Mouse (Mus musculus) layer of hippocampus, postnatal 14 days (tissue): ENCODE measurements at regions not wholly inside any gene's neighbourhood (a gene's known extent, or its start where the extent isn't known, plus 50 kb on each side); places are given as distances from the start of the nearest gene placed in this dataset.
A peak's percentile ranks its signal among the peaks of the same experiment; 100 is the strongest.

Source experiments
- DNase-seq, 2 experiments: peaks; one replicate each; pipeline ENCODE4 v3.0.0; 2021 to 2022; ENCODE audit warnings: low spot score in 2 of 2, mixed read lengths in 1 of 2

- DNase-seq: no peak
Observed at GRCm38 (mm10) chr7:130018891-130019290, 427.2 kb downstream of the Wdr11 start.

DNA sequence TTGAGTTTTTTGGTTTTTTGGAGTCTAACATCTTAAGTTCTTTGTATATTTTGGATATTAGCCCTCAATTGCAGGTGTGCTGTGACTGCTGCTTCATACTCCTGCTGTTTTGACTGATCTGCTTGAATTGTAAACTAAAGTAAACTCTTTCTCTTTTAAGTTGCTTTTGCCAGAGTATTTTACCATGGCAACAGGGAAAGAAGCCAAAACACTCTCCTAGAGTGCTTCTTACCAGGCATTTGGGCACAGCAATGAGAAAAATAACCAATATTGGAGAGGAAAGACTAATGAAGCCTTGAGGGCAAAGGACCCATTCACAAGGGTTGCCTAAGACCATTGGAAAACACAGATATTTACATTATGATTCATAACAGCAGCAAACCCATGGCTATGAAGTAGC is 437.3 kb downstream of the Wdr11 start:
- peak in 1 of 2 experiments; percentile 40 for DNase-seq

- no peak for DNase-seq
Observed at GRCm38 (mm10) chr7:130030711-130031110, 439.0 kb downstream of the Wdr11 start.

DNA sequence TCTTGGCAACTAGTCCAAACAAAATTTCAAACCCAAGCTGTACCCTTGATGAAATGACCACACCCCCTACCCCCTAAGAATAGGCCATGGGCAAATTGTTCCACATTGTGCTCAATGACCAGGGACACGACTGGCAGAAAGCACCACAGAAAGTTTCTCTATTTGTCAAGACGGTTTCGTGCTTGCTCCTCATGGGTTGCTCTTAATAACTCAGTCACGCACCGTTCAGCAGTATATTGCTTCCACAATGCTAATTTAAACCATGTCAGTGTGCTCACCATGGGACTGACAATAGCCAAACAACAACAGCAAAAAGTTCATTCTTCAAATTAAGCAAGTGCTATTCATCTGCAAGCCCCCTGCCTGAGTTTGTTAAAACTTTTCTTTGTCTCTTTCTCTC is 444.6 kb downstream of the Wdr11 start:
- DNase-seq: no peak

DNA sequence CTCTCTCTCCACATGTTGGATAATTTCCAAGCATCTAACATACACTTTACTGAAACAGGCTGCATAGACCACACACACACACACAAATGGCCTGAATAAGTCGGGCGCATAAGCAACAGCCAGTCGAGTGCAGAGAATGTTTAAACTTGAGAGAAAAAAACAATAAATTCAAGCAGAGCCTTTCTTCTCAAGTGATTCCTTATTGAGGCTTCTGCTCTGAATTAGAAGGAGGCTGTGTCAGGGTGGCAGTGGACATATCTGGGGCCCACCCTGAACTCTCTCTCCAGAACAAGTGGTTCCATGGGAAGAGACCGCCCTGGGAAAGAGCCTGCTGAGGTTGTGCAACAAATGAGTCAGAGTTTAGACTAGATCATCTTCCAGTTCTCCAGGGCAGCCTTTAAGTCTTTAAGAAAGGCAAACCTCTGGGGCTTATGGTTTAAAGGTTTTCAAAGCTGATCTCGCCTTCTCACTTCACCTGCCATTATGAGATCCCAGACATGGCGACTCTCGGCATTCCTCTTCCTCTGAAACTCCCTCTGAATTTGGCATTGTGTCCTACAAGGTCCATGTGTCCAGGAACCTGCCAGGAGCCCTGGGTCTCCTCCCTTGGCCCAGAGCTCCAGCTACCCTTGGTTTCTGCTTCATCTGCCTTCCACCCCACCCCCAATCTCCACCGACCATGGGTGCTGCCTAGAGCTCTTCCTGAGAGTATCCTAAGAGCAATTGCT is 445.3 kb downstream of the Wdr11 start:
- DNase-seq: no peak

- no peak for DNase-seq
Observed at GRCm38 (mm10) chr7:130037573-130037925, 445.9 kb downstream of the Wdr11 start.

DNA sequence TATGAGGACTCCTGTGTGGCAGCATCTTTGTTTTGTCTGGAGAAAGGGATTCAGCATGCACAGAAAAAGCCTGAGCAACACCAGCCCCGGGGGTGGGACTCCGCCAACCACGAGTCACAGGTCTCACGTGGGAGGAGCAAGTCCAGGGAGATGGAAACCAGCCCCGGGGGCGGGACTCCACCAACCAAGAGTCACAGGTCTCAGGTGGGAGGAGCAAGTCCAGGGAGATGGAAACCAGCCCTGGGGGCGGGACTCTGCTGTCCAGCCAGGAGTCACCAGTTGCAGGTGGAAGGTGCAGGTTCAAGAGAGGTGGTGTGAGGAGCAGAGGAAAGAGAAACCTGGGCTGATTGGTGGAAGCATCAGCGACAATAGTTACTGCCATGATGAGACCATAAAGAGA is 448.9 kb downstream of the Wdr11 start:
- DNase-seq: no peak

- DNase-seq: no peak
Observed at GRCm38 (mm10) chr7:130041402-130041965, 449.8 kb downstream of the Wdr11 start.

GRCm38 (mm10) chr7:130042296-130042910 is 450.7 kb downstream of the Wdr11 start:
- no peak for DNase-seq

- DNase-seq: no peak
Observed at GRCm38 (mm10) chr7:130043397-130044234, 452.0 kb downstream of the Wdr11 start.

GRCm38 (mm10) chr7:130044235-130044553 is 452.5 kb downstream of the Wdr11 start:
- no peak for DNase-seq

- no peak for DNase-seq
Observed at GRCm38 (mm10) chr7:130044581-130044980, 452.9 kb downstream of the Wdr11 start.

DNA sequence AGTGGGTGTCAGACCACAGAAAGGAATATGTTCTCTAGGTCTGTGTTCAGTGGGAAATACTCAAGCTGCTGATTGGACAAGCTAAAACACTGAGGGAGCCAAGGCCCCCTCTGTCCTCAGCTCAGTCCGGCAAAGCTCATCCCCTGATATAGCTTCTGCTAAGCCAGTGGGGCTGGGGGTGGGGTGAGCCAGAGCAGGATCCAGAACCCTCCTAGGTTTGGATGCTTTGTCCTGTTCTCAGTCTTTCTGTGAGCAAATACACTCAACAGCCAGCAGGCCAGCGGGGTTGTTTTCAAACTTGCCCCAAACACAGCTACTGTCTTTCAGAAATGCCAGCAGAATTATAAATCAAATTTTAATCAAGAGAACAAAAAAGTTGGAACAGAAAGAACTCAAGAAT is 454.4 kb downstream of the Wdr11 start:
- DNase-seq: no peak

DNA sequence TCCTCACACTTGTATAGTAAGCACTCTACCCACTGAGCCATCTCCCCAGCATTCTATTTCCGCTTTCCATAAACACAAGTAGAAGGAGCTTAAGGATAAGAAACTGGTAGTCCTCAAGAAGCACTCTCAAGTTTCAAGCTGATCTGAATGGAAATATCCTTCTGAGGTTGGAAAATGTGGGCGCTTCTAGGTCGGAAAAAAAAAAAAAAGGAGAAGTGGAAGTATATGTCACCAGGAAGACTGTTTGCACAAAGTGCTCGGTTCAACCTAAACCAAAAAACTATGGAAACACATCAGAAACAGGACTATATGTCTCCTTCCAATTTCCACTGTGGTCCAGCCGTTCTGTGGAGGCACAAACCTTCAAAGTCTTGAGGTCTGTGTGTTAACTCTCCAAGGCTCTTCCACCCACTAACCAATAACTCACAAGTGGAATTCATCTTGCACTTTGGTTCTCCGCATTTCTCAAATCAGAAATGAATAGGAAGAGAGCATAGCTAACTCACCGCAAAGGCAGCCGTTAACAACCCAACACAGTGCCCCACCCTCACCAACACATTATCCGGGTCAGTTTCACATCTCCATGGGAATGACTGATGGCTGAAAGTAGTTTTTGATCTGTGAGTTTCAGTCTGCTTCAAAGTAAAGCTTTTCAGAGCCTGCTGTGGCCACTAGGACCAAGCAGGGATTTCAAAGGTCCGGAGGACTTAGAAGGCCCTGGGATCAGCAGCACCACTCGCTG is 455.8 kb downstream of the Wdr11 start:
- DNase-seq: no peak

DNA sequence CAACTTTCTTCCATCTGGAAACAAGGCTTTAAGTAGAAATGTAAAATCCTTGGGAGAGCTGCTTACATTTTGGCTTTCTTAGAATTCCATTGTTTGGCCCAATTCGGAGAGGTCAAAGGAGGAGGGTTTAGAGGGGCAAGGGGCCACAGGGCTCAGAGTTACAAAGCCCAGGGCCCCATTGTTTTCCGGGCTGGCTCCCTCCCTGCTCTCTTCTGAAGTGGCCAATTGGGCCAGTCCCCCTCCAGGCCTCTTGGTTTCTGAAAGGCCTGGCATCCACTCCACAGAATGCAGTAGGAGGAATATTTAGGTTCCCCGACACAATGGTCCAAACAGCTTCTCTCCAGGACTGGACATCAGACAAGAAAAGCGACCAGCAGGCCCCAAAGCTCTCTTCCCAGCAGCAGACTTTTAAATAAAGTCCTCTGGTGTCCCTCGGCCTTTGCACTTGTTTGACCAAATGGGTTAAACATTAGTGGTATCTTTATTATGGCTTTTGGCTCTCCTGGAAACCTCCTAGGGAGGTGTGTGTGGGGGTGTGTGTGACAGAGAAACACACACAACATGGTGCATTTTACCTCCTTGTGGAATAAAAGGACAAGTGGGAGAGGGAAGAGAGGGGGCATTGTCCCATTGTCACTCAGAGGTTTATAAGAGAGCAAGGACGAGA is 456.6 kb downstream of the Wdr11 start:
- no peak for DNase-seq

- no peak for DNase-seq
Observed at GRCm38 (mm10) chr7:130049461-130049860, 457.8 kb downstream of the Wdr11 start.

GRCm38 (mm10) chr7:130050120-130050519 is 458.5 kb downstream of the Wdr11 start:
- DNase-seq: no peak

- DNase-seq: no peak
Observed at GRCm38 (mm10) chr7:130052376-130052775, 460.7 kb downstream of the Wdr11 start.

GRCm38 (mm10) chr7:130057708-130058107 is 462.5 kb downstream of the Ate1 start:
- no peak for DNase-seq

GRCm38 (mm10) chr7:130058267-130058666 is 461.9 kb downstream of the Ate1 start:
- no peak for DNase-seq
